Mouse (Mus musculus): ENCODE data around the gene Fam173b. TPM values are rescaled to one million over a fixed set of nuclear protein-coding genes. Genes with fewer than 3 reads are reported as not detected.

The Fam173b gene
- polyA plus RNA-seq, 1 experiment, result not detected

DNA sequence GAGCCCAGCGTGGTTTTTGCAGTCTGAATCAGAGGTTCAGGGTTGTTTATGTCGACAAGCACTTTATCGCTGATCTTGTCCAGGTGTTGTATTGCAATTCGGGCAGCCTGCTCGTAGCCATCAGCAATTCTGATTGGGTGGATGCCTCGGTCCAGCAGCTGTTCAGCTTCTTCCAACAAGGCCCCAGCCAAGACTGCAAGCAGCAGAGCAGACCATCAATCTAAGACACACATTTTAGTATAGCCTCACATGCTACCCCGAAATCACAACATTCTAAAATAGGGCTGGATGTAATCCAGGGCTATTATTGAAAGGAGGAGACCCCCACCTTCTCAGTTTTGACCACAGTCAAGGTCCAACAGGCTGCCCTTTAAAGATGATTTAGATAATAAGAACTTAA lies 6.0 kb upstream of the Fam173b start:
- H3K4me3 ChIP-seq (ENCODE audit: insufficient read depth, low read depth, low read length), result no peak overlapping the region
- TF ChIP-seq POLR2A (IDR thresholded peaks at IDR 0.05; ENCODE audit: insufficient read depth, low read depth, low read length) (no peak), CTCF (IDR thresholded peaks at IDR 0.05; ENCODE audit: insufficient read depth, low read depth, low read length) (no peak)
- H3K4me1 ChIP-seq (ENCODE audit: control insufficient read depth, insufficient read depth, low read length), result peaks cover 5% of the 10 kb centered on the region
- no peak overlapping the region for H3K27ac ChIP-seq (ENCODE audit: insufficient read depth, low read depth, low read length)
- 88% methylated on average over 7 of the region's 7 CpGs for WGBS

DNA sequence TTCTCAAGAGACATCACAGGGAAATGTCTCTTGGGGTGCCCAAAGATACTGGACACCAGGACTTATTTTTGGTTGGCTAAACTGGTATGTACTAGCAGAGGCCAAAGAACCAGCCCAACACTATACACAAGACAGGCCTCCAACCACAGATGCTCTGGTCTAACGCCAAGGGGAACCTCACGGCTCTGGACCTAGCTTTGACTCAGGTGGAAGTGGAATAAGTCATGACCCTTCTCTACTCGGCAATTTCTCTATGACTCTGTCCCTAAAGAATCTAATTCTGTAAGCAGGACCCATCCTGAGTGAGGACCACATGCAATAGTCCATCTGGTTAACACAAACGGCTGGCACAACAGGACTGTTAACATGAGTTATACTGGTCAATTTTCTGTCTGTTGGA lies 1.8 kb upstream of the Fam173b start:
- TF ChIP-seq CTCF (IDR thresholded peaks at IDR 0.05; ENCODE audit: insufficient read depth, low read depth, low read length) (no peak), POLR2A (IDR thresholded peaks at IDR 0.05; ENCODE audit: insufficient read depth, low read depth, low read length) (no peak)
- no peak overlapping the region for H3K4me3 ChIP-seq (ENCODE audit: insufficient read depth, low read depth, low read length)
- peaks cover 10% of the 10 kb centered on the region for H3K4me1 ChIP-seq (ENCODE audit: control insufficient read depth, insufficient read depth, low read length)
- H3K27ac ChIP-seq (ENCODE audit: insufficient read depth, low read depth, low read length), result no peak overlapping the region
- 65% methylated on average over 4 of the region's 4 CpGs for WGBS

DNA sequence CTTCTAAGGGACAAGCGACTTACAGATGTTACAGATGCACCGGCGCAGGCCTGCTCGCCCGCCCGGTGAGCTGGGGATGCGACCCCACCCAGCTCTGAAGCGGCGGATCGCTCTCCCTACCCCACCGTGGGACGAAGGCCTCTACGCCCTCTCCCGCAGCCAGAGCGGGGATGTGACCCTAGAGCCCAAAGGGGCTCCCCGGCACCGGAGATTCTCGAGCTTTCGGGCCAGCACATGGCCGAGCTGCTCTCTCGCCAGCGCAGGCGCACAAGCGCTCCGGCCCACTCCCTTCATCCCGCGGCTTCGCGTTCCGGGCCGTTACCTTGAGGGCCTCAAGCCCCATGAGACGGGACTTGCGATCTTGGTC lies 390 bp upstream of the Fam173b start:
- under 1% methylated on average over 33 of the region's 33 CpGs for WGBS
- no peak for TF ChIP-seq CTCF (IDR thresholded peaks at IDR 0.05; ENCODE audit: insufficient read depth, low read depth, low read length)
- TF ChIP-seq POLR2A (IDR thresholded peaks at IDR 0.05; ENCODE audit: insufficient read depth, low read depth, low read length), result no peak
- Histone ChIP-seq H3K27ac (ENCODE audit: insufficient read depth, low read depth, low read length) (peak overlapping the region; percentile 77), H3K4me3 (ENCODE audit: insufficient read depth, low read depth, low read length) (peak overlapping the region; percentile 97), H3K4me1 (ENCODE audit: control insufficient read depth, insufficient read depth, low read length) (peaks cover 10% of the 10 kb centered on the region)

DNA sequence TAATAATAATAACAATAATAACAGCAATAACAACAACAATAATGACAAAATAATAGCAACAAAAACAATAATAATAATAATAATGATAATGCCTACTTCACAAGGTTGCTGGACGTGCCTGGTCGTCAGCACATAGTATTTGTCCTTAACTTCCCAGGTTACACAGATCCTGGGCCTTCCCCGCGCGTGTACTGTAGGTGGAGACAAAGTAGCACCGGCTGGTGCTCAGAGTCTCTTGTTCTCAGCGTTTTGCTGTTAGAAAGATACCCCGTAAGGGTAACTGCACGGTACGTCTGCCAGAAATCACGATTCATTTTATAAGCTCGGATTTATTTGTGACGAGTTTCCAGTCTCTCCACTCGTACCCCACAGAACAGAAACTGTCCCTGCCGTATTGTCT lies 774 bp downstream of the Fam173b start:
- no peak overlapping the region for H3K27ac ChIP-seq (ENCODE audit: insufficient read depth, low read depth, low read length)
- peaks cover 13% of the 10 kb centered on the region for H3K4me1 ChIP-seq (ENCODE audit: control insufficient read depth, insufficient read depth, low read length)
- TF ChIP-seq POLR2A (IDR thresholded peaks at IDR 0.05; ENCODE audit: insufficient read depth, low read depth, low read length), result no peak
- no peak for TF ChIP-seq CTCF (IDR thresholded peaks at IDR 0.05; ENCODE audit: insufficient read depth, low read depth, low read length)
- WGBS, result under 1% methylated on average over 15 of the region's 15 CpGs
- peak overlapping the region; percentile 97 for H3K4me3 ChIP-seq (ENCODE audit: insufficient read depth, low read depth, low read length)

DNA sequence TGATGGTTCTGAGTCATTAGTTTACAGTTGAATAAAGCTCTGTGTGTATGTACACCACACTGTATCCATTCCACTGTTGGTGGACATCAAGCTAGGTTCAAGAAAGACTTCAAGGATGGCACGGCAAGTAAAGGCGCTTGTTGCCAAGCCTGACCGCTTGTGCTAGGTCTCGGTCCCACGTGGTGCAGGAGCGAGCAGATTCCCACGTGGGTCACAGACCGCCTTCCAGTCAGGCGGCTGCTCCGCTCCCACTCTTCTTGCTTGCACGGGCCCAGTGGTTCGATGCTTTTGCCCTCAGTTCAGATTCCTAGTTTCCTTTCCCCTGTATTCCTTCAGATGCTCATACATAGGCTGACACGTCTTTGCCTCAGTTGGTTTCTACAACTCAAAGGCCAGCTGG lies 1.5 kb downstream of the Fam173b start:
- H3K27ac ChIP-seq (ENCODE audit: insufficient read depth, low read depth, low read length), result no peak overlapping the region
- peaks cover 13% of the 10 kb centered on the region for H3K4me1 ChIP-seq (ENCODE audit: control insufficient read depth, insufficient read depth, low read length)
- 84% methylated on average over 13 of the region's 13 CpGs for WGBS
- no peak overlapping the region for H3K4me3 ChIP-seq (ENCODE audit: insufficient read depth, low read depth, low read length)
- TF ChIP-seq POLR2A (IDR thresholded peaks at IDR 0.05; ENCODE audit: insufficient read depth, low read depth, low read length), result no peak
- no peak for TF ChIP-seq CTCF (IDR thresholded peaks at IDR 0.05; ENCODE audit: insufficient read depth, low read depth, low read length)

DNA sequence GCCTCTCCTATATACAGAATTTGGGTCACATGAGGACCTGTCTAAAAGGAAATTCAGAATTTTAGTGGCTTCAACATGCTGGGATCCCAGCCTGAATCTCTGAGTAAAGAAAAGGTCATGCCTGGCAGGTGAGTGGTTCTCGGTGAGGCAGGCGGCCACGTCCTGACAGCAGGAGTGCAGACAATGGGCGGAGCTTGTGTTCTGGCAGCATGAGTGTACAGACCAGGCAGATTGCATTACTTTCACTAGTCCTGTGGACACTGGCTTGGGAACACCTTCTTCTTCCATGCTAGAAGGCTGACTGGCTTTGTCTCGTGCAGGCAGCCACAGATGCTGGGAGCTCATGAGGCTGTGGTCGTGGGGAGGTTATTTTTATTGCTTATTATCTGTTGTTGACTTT lies 5.2 kb downstream of the Fam173b start:
- TF ChIP-seq POLR2A (IDR thresholded peaks at IDR 0.05; ENCODE audit: insufficient read depth, low read depth, low read length) (no peak), CTCF (IDR thresholded peaks at IDR 0.05; ENCODE audit: insufficient read depth, low read depth, low read length) (no peak)
- WGBS, result 78% methylated on average over 6 of the region's 6 CpGs
- Histone ChIP-seq H3K27ac (ENCODE audit: insufficient read depth, low read depth, low read length) (no peak overlapping the region), H3K4me1 (ENCODE audit: control insufficient read depth, insufficient read depth, low read length) (peaks cover 7% of the 10 kb centered on the region; the same call in 1 of the 2 replicates), H3K4me3 (ENCODE audit: insufficient read depth, low read depth, low read length) (no peak overlapping the region)

DNA sequence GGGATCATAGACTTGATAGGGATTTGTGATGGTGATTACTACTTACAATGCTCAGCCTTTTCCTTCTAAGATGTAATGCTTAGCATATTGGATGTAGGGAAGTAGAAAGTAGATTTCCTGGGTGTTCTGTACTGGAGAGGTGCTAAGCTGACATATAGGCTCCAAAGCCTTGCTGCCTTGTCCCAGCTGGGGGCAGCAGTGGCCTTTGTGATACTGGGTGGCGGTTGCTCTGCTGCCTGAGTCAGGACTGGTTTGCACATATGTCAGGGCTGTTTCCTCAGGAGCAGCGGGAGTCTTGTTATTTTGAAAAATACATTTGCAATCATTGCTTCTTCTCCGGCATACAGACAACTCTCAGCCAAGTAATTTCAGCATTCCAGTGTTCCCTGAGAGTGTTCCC lies 9.4 kb downstream of the Fam173b start:
- Histone ChIP-seq H3K4me3 (ENCODE audit: insufficient read depth, low read depth, low read length) (no peak overlapping the region), H3K4me1 (ENCODE audit: control insufficient read depth, insufficient read depth, low read length) (0 out of 2 replicates have a peak, but pooled peaks cover 3% of the 10 kb centered on the region), H3K27ac (ENCODE audit: insufficient read depth, low read depth, low read length) (no peak overlapping the region)
- peak; percentile 17; the same call in 1 of the 2 replicates for TF ChIP-seq CTCF (IDR thresholded peaks at IDR 0.05; ENCODE audit: insufficient read depth, low read depth, low read length)
- TF ChIP-seq POLR2A (IDR thresholded peaks at IDR 0.05; ENCODE audit: insufficient read depth, low read depth, low read length), result no peak
- 77% methylated on average over 3 of the region's 3 CpGs for WGBS

DNA sequence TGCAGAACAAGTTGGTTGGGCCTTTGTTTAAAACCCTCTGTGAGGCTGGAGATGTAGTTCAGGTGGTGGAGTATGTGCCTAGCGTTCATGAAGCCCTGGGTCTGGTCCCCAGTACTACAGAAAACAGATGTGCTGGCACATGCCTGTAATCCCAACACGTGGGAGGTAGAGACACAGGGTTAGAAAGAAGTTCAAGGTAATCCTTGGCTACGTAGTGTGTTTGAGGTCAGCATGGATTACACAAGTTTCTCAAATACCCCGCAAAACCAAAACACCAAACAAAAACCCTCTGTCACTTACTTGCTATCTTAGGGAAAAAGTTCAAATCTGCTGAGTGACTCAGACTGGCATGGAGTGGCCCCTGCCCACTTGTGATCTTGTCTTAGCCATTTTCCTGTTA lies 10.3 kb downstream of the Fam173b start:
- 92% methylated on average over 4 of the region's 4 CpGs for WGBS

DNA sequence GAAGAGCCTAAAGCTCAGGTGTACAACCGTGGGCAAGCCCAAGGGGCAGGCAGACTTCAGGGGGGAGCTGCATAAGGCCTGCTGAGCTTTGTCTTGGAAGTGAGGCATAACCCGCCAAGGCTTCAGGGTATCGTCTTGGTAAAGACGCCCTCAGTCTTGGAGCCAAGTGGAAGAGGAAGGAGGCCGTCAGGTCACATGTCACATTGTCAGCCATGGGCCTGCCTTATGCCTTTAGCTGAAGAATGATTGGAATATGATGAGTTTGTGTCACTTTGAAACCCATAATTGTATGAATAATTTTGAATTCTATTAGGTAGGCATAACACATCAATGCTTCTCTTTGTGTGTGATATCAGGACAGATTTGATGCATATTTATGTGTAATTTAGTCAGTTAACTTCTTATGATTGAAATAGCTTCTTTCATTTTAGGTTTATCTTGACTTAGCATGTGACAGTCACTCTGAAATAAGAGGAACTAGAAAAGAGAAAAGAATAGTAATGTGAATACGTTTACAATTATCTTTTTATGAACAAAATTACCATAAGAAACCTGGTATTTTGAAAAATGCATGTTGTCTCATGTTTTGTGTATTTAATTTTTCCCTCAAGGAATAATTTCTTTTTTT lies 12.3 kb downstream of the Fam173b start:
- Histone ChIP-seq H3K27ac (ENCODE audit: insufficient read depth, low read depth, low read length) (no peak overlapping the region), H3K4me1 (ENCODE audit: control insufficient read depth, insufficient read depth, low read length) (no peaks in the 10 kb centered on the region), H3K4me3 (ENCODE audit: insufficient read depth, low read depth, low read length) (no peak overlapping the region)
- TF ChIP-seq CTCF (IDR thresholded peaks at IDR 0.05; ENCODE audit: insufficient read depth, low read depth, low read length), result no peak
- TF ChIP-seq POLR2A (IDR thresholded peaks at IDR 0.05; ENCODE audit: insufficient read depth, low read depth, low read length), result no peak
- 90% methylated on average over 6 of the region's 6 CpGs for WGBS

More for the DNA sequence above, 10.3 kb downstream of the Fam173b start:
- H3K27ac ChIP-seq (ENCODE audit: insufficient read depth, low read depth, low read length), result no peak overlapping the region
- H3K4me1 ChIP-seq (ENCODE audit: control insufficient read depth, insufficient read depth, low read length), result 0 out of 2 replicates have a peak, but pooled peaks cover under 1% of the 10 kb centered on the region
- TF ChIP-seq CTCF (IDR thresholded peaks at IDR 0.05; ENCODE audit: insufficient read depth, low read depth, low read length) (no peak), POLR2A (IDR thresholded peaks at IDR 0.05; ENCODE audit: insufficient read depth, low read depth, low read length) (no peak)
- no peak overlapping the region for H3K4me3 ChIP-seq (ENCODE audit: insufficient read depth, low read depth, low read length)
